Mouse (Mus musculus) brown adipose tissue, adult 24 weeks (tissue): ENCODE results near the gene Ppm1l. TPM values are rescaled to one million over a fixed set of nuclear protein-coding genes. Genes with fewer than 3 reads are reported as not detected.

ENCODE experiments used
- H3K27ac ChIP-seq: fragments of 200-500 bp; replicated peaks from 2 replicates; pipeline ENCODE4 v1.5.1; 2012; ENCODE audit warnings: low read depth, mild to moderate bottlenecking, low read length
- H3K4me1 ChIP-seq: fragments of 200-500 bp; 2 replicates; pipeline ENCODE4 v1.6.1; 2012; ENCODE audit warnings: low read length, mixed read lengths; ENCODE audit not compliant: control insufficient read depth, insufficient read depth, insufficient read length
- H3K4me3 ChIP-seq: fragments of 200-500 bp; 2 replicates; pipeline ENCODE4 v1.5.1; 2012; ENCODE audit warnings: low read depth, mild to moderate bottlenecking, low read length, moderate library complexity; ENCODE audit not compliant: insufficient read depth
- polyA plus RNA-seq: library from polyadenylated mRNA; stranded (reverse); fragments of >200 nt; gene quantifications from 2 replicates; pipeline ENCODE4 v1.2.4, GENCODE M21; 2012; ENCODE audit not compliant: missing spikeins, insufficient read depth, insufficient read length

Gene Ppm1l
- polyA plus RNA-seq, result 4.9 and 5.0 TPM in 2 replicates

- Histone ChIP-seq H3K4me3 (peak within 1 kb of the TSS; percentile 91), H3K27ac (peak within 1 kb of the TSS; percentile 97), H3K4me1 (peaks cover 10% of the 10 kb centered on the region)
Measured at GRCm38 (mm10) chr3:69316391-69317195, at the start of gene Ppm1l. TSS of gene Ppm1l (plus strand) at chr3:69316861.

- Histone ChIP-seq H3K4me1 (no peaks in the 10 kb centered on the region), H3K27ac (no peak overlapping the region), H3K4me3 (no peak overlapping the region)
Measured at GRCm38 (mm10) chr3:69271812-69272211, 44.8 kb upstream of the Ppm1l start.

GRCm38 (mm10) chr3:69274018-69274663 is 42.5 kb upstream of the Ppm1l start:
- Histone ChIP-seq H3K4me3 (no peak overlapping the region), H3K27ac (no peak overlapping the region), H3K4me1 (no peaks in the 10 kb centered on the region)

- Histone ChIP-seq H3K4me1 (no peaks in the 10 kb centered on the region), H3K4me3 (no peak overlapping the region), H3K27ac (no peak overlapping the region)
Measured at GRCm38 (mm10) chr3:69274664-69275312, 41.9 kb upstream of the Ppm1l start.

- Histone ChIP-seq H3K4me3 (no peak overlapping the region), H3K27ac (no peak overlapping the region), H3K4me1 (no peaks in the 10 kb centered on the region)
Measured at GRCm38 (mm10) chr3:69278648-69279047, 38.0 kb upstream of the Ppm1l start.

- Histone ChIP-seq H3K27ac (no peak overlapping the region), H3K4me3 (no peak overlapping the region), H3K4me1 (no peaks in the 10 kb centered on the region)
Measured at GRCm38 (mm10) chr3:69282406-69282805, 34.3 kb upstream of the Ppm1l start.

GRCm38 (mm10) chr3:69283085-69283847 is 33.4 kb upstream of the Ppm1l start:
- H3K4me1 ChIP-seq, result no peaks in the 10 kb centered on the region
- no peak overlapping the region for H3K27ac ChIP-seq
- H3K4me3 ChIP-seq, result no peak overlapping the region

GRCm38 (mm10) chr3:69289833-69290232 is 26.8 kb upstream of the Ppm1l start:
- 0 out of 2 replicates have a peak overlapping the region, but pooled peaks have one; percentile 7 for H3K4me3 ChIP-seq
- no peak overlapping the region for H3K27ac ChIP-seq
- H3K4me1 ChIP-seq, result no peaks in the 10 kb centered on the region

- Histone ChIP-seq H3K4me1 (no peaks in the 10 kb centered on the region), H3K27ac (no peak overlapping the region), H3K4me3 (no peak overlapping the region)
Measured at GRCm38 (mm10) chr3:69290294-69290693, 26.4 kb upstream of the Ppm1l start.

GRCm38 (mm10) chr3:69290844-69291243 is 25.8 kb upstream of the Ppm1l start:
- Histone ChIP-seq H3K27ac (no peak overlapping the region), H3K4me3 (no peak overlapping the region), H3K4me1 (no peaks in the 10 kb centered on the region)

GRCm38 (mm10) chr3:69292628-69293027 is 24.0 kb upstream of the Ppm1l start:
- H3K27ac ChIP-seq, result no peak overlapping the region
- H3K4me3 ChIP-seq, result no peak overlapping the region
- no peaks in the 10 kb centered on the region for H3K4me1 ChIP-seq

GRCm38 (mm10) chr3:69296270-69296669 is 20.4 kb upstream of the Ppm1l start:
- Histone ChIP-seq H3K4me1 (no peaks in the 10 kb centered on the region), H3K4me3 (no peak overlapping the region), H3K27ac (no peak overlapping the region)

GRCm38 (mm10) chr3:69300121-69300520 is 16.5 kb upstream of the Ppm1l start:
- Histone ChIP-seq H3K27ac (no peak overlapping the region), H3K4me1 (no peaks in the 10 kb centered on the region), H3K4me3 (no peak overlapping the region)

GRCm38 (mm10) chr3:69315810-69316390 is 761 bp upstream of the Ppm1l start:
- H3K4me3 ChIP-seq, result peak overlapping the region; percentile 91
- peaks cover 10% of the 10 kb centered on the region for H3K4me1 ChIP-seq
- peak overlapping the region; percentile 97 for H3K27ac ChIP-seq
